Mouse (Mus musculus): ENCODE results near the gene Sorbs1. TPM values are rescaled to one million over a fixed set of nuclear protein-coding genes. Genes with fewer than 3 reads are reported as not detected.
A peak's percentile ranks its signal among the peaks of the same experiment; 100 is the strongest.

Sorbs1 gene
- polyA plus RNA-seq, 1 experiment from 2014 or later, result 98.8 TPM

DNA sequence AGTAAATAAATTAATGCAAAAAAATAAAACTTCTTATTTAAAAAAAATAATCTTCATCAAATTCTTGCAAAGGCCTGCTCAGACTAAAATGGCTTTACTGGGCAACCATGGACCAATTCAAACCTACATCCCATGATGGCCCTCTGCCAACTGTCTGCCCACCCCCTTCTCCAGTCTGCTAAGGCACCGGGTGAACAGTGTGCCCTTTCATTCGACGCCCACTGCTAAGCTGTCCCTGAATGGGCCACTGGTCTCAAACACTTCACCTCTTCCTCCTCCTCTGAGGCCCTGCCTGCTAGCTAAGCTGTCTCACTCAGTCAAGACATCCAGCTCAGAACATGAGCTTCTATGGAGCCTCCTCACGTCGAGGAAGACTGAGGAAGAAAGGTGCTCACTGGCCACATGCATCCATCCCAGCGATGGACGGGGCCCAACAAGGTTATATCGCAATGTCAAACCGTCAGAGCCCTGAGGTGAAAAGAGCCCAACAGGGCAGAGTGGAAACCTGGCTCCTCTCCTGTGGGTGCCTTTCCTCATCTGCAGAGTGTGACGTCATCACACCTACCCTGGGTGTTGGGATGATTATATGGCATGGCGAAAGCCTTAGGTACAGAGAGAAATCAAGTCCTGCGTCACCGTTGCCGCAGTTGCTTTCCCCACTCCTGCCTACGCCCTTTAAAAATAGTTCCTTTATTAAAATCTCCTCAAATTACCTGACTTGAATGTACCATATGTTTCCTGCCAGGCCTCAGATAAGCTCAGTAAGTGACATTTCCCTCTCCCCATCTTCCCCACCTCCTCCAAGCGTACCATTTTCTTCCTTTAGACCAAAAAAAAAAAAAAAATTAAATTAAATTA lies 87.2 kb downstream of the Sorbs1 start:
- no peaks in the 10 kb centered on the region for H3K36me3 ChIP-seq (replicated peaks; ENCODE audit: control insufficient read depth, insufficient read depth)
- no peaks in the 10 kb centered on the region for H3K9me3 ChIP-seq (ENCODE audit: control insufficient read depth, low read length)
- DNase-seq (ENCODE audit: low spot score) (no peak), ATAC-seq (ENCODE audit: low FRiP score) (peak; percentile 70; the same call in 1 of the 2 replicates)
- H3K27ac ChIP-seq, result peak overlapping the region; percentile 33
- no peaks in the 10 kb centered on the region; the same call in 1 of the 2 replicates for H3K4me1 ChIP-seq (replicated peaks; ENCODE audit: control insufficient read depth, insufficient read depth, low read length)
- 79% methylated on average over 16 of the region's 16 CpGs for WGBS
- no peak overlapping the region for H3K4me3 ChIP-seq (replicated peaks; ENCODE audit: low read length)
- H3K4me2 ChIP-seq (replicated peaks), result no peak overlapping the region
- H3K27me3 ChIP-seq (ENCODE audit: control insufficient read depth, insufficient read depth, low read length), result no peaks in the 10 kb centered on the region
- no peak overlapping the region for H3K9ac ChIP-seq

DNA sequence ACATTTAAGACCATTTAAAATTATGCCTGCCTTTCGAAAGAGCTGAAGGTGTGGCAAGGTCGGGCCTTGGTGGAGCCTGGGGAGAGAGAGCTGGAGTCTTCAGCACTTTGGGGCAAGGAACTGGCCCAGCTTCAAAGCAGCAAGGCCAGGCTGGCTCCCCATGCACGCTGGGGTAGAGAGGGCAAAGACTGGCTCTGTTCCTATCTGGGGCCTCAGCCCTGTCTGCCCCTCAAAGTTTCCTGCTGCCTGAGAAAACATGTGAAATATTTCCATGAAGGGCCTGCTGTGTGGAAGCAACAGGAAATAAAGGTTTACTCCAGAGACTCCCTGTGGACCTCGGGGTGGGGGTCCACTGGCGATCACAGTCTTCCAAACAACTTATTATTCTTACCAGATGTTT lies 88.3 kb downstream of the Sorbs1 start:
- Histone ChIP-seq H3K9me3 (ENCODE audit: control insufficient read depth, low read length) (no peaks in the 10 kb centered on the region), H3K9ac (no peak overlapping the region), H3K36me3 (replicated peaks; ENCODE audit: control insufficient read depth, insufficient read depth) (no peaks in the 10 kb centered on the region), H3K27ac (peak overlapping the region; percentile 33; the same call in 1 of the 2 replicates), H3K4me3 (replicated peaks; ENCODE audit: low read length) (no peak overlapping the region), H3K4me2 (replicated peaks) (no peak overlapping the region), H3K27me3 (ENCODE audit: control insufficient read depth, insufficient read depth, low read length) (no peaks in the 10 kb centered on the region), H3K4me1 (replicated peaks; ENCODE audit: control insufficient read depth, insufficient read depth, low read length) (peaks cover 6% of the 10 kb centered on the region; the same call in 1 of the 2 replicates)
- ATAC-seq (ENCODE audit: low FRiP score) (no peak), DNase-seq (ENCODE audit: low spot score) (no peak)
- 57% methylated on average over 5 of the region's 5 CpGs for WGBS

- no peaks in the 10 kb centered on the region for H3K27me3 ChIP-seq (ENCODE audit: control insufficient read depth, insufficient read depth, low read length)
- 35% methylated on average over 7 of the region's 7 CpGs for WGBS
- ATAC-seq (ENCODE audit: low FRiP score) (no peak), DNase-seq (ENCODE audit: low spot score) (no peak)
- H3K9me3 ChIP-seq (ENCODE audit: control insufficient read depth, low read length), result no peaks in the 10 kb centered on the region
- no peak overlapping the region for H3K4me2 ChIP-seq (replicated peaks)
- peak overlapping the region; percentile 21; the same call in 1 of the 2 replicates for H3K27ac ChIP-seq
- peaks cover 6% of the 10 kb centered on the region; the same call in 1 of the 2 replicates for H3K4me1 ChIP-seq (replicated peaks; ENCODE audit: control insufficient read depth, insufficient read depth, low read length)
- no peak overlapping the region for H3K4me3 ChIP-seq (replicated peaks; ENCODE audit: low read length)
- H3K9ac ChIP-seq, result no peak overlapping the region
- H3K36me3 ChIP-seq (replicated peaks; ENCODE audit: control insufficient read depth, insufficient read depth), result no peaks in the 10 kb centered on the region
Measured at GRCm38 (mm10) chr19:40421037-40421436, 92.5 kb downstream of the Sorbs1 start.

- Histone ChIP-seq H3K36me3 (replicated peaks; ENCODE audit: control insufficient read depth, insufficient read depth) (no peaks in the 10 kb centered on the region), H3K27ac (no peak overlapping the region), H3K27me3 (ENCODE audit: control insufficient read depth, insufficient read depth, low read length) (no peaks in the 10 kb centered on the region), H3K9ac (no peak overlapping the region), H3K9me3 (ENCODE audit: control insufficient read depth, low read length) (no peaks in the 10 kb centered on the region), H3K4me1 (replicated peaks; ENCODE audit: control insufficient read depth, insufficient read depth, low read length) (0 out of 2 replicates have a peak, but pooled peaks cover 6% of the 10 kb centered on the region), H3K4me2 (replicated peaks) (no peak overlapping the region), H3K4me3 (replicated peaks; ENCODE audit: low read length) (no peak overlapping the region)
- ATAC-seq (ENCODE audit: low FRiP score) (no peak), DNase-seq (ENCODE audit: low spot score) (no peak)
- WGBS, result 79% methylated on average over 7 of the region's 7 CpGs
Measured at GRCm38 (mm10) chr19:40419315-40419714, 94.3 kb downstream of the Sorbs1 start.

DNA sequence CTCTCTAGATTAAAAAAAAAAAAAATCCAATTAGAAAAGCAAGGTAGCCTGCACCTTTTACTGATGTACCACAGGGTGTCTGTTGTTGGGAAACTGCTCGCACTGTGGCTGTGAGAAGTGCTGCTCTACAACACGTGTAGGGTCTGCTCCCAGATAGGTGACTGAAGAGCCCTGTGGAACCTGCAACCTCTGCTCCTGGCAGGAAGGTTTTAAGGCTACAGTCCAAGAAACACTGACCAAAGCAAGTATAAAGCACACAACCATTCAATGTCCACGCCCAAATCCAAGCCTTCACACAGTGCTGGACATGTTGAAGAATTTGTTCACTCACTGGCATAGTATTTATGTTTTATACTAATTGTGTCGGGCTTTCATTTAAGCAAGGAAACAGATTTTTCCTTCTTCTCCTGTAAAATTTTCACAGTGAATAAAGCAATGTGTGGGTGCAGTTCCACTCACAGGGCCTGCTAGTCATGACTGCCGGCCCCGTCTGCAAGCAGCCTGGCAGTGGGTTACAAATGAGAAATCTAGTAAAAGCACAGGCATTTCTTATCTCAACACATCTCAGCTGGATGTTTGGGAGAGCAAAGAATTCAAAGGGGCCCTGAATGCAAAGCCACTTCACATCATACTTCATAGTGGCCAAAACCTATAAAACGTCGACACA lies 96.3 kb downstream of the Sorbs1 start:
- DNase-seq (ENCODE audit: low spot score) (no peak), ATAC-seq (ENCODE audit: low FRiP score) (no peak)

DNA sequence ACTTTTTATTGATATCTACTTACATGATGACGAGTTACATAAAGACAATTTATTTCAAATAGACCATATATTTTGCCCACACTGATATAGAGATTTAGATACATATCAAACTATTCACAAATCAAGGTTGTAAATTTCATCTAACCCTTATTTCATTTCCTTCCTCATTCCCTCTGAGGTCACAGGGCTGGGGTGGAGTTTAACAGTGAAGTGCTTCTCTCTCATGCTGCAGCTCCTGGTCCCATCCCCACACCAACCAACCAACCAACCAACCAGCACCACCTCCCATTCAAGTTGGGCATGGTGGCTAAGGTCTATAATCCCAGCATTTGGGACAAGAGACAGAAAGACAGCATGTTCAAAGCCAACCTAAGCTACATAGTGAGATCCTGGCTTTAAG lies 97.9 kb downstream of the Sorbs1 start:
- no peak for DNase-seq (ENCODE audit: low spot score)
- no peak for ATAC-seq (ENCODE audit: low FRiP score)

More for the DNA sequence above, 96.3 kb downstream of the Sorbs1 start:
- no peak overlapping the region for H3K4me3 ChIP-seq (replicated peaks; ENCODE audit: low read length)
- 0 out of 2 replicates have a peak, but pooled peaks cover 6% of the 10 kb centered on the region for H3K4me1 ChIP-seq (replicated peaks; ENCODE audit: control insufficient read depth, insufficient read depth, low read length)
- no peak overlapping the region for H3K4me2 ChIP-seq (replicated peaks)
- H3K27me3 ChIP-seq (ENCODE audit: control insufficient read depth, insufficient read depth, low read length), result no peaks in the 10 kb centered on the region
- H3K36me3 ChIP-seq (replicated peaks; ENCODE audit: control insufficient read depth, insufficient read depth), result no peaks in the 10 kb centered on the region
- H3K27ac ChIP-seq, result no peak overlapping the region
- no peaks in the 10 kb centered on the region for H3K9me3 ChIP-seq (ENCODE audit: control insufficient read depth, low read length)
- WGBS, result 78% methylated on average over 8 of the region's 8 CpGs
- no peak overlapping the region for H3K9ac ChIP-seq

GRCm38 (mm10) chr19:40414798-40415475 lies 98.6 kb downstream of the Sorbs1 start:
- 64% methylated on average over 11 of the region's 11 CpGs for WGBS
- H3K27me3 ChIP-seq (ENCODE audit: control insufficient read depth, insufficient read depth, low read length), result no peaks in the 10 kb centered on the region
- no peak for DNase-seq (ENCODE audit: low spot score)
- no peak overlapping the region for H3K4me2 ChIP-seq (replicated peaks)
- H3K9ac ChIP-seq, result no peak overlapping the region
- H3K27ac ChIP-seq, result peak overlapping the region; percentile 10
- H3K9me3 ChIP-seq (ENCODE audit: control insufficient read depth, low read length), result no peaks in the 10 kb centered on the region
- H3K4me3 ChIP-seq (replicated peaks; ENCODE audit: low read length), result no peak overlapping the region
- H3K4me1 ChIP-seq (replicated peaks; ENCODE audit: control insufficient read depth, insufficient read depth, low read length), result peaks cover 18% of the 10 kb centered on the region
- no peak for ATAC-seq (ENCODE audit: low FRiP score)
- no peaks in the 10 kb centered on the region for H3K36me3 ChIP-seq (replicated peaks; ENCODE audit: control insufficient read depth, insufficient read depth)

More for the DNA sequence above, 97.9 kb downstream of the Sorbs1 start:
- Histone ChIP-seq H3K4me2 (replicated peaks) (no peak overlapping the region), H3K27ac (no peak overlapping the region), H3K36me3 (replicated peaks; ENCODE audit: control insufficient read depth, insufficient read depth) (no peaks in the 10 kb centered on the region), H3K4me1 (replicated peaks; ENCODE audit: control insufficient read depth, insufficient read depth, low read length) (peaks cover 13% of the 10 kb centered on the region), H3K9me3 (ENCODE audit: control insufficient read depth, low read length) (no peaks in the 10 kb centered on the region), H3K27me3 (ENCODE audit: control insufficient read depth, insufficient read depth, low read length) (no peaks in the 10 kb centered on the region), H3K4me3 (replicated peaks; ENCODE audit: low read length) (no peak overlapping the region), H3K9ac (no peak overlapping the region)
- whole genome bisulfite sequencing, result 97% methylated on average over 1 of the region's 1 CpGs

GRCm38 (mm10) chr19:40414386-40414785 lies 99.2 kb downstream of the Sorbs1 start:
- ATAC-seq (ENCODE audit: low FRiP score) (no peak), DNase-seq (ENCODE audit: low spot score) (no peak)
- peak overlapping the region; percentile 38; the same call in 1 of the 2 replicates for H3K27ac ChIP-seq
- WGBS, result 79% methylated on average over 6 of the region's 6 CpGs
- H3K4me1 ChIP-seq (replicated peaks; ENCODE audit: control insufficient read depth, insufficient read depth, low read length), result peaks cover 19% of the 10 kb centered on the region
- H3K27me3 ChIP-seq (ENCODE audit: control insufficient read depth, insufficient read depth, low read length), result no peaks in the 10 kb centered on the region
- no peak overlapping the region for H3K9ac ChIP-seq
- H3K9me3 ChIP-seq (ENCODE audit: control insufficient read depth, low read length), result no peaks in the 10 kb centered on the region
- no peaks in the 10 kb centered on the region for H3K36me3 ChIP-seq (replicated peaks; ENCODE audit: control insufficient read depth, insufficient read depth)
- H3K4me3 ChIP-seq (replicated peaks; ENCODE audit: low read length), result no peak overlapping the region
- no peak overlapping the region for H3K4me2 ChIP-seq (replicated peaks)

DNA sequence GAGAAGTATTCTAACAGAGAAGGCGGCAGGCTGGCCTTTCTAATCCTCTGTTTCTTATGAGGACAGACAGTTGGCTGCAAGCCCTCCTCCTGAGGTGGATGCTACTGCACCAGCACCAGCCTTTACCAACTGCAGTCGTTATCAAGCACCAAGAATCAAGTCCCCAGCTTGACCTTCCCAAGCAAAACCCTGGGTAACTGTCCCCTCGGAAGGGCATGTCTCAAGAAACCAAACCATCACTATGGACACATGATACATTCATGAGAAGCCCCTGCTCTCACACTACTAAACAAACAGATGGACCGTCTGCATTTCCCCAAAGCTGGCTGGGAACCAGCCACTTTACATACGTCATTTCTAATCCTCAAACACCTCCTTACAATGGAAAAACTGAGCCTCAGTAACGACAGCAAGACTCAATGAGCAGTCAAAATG lies 102.2 kb downstream of the Sorbs1 start:
- Histone ChIP-seq H3K4me3 (replicated peaks; ENCODE audit: low read length) (no peak overlapping the region), H3K4me1 (replicated peaks; ENCODE audit: control insufficient read depth, insufficient read depth, low read length) (peaks cover 19% of the 10 kb centered on the region), H3K9me3 (ENCODE audit: control insufficient read depth, low read length) (no peaks in the 10 kb centered on the region), H3K27ac (peak overlapping the region; percentile 32; the same call in 1 of the 2 replicates), H3K4me2 (replicated peaks) (no peak overlapping the region), H3K9ac (no peak overlapping the region), H3K36me3 (replicated peaks; ENCODE audit: control insufficient read depth, insufficient read depth) (no peaks in the 10 kb centered on the region), H3K27me3 (ENCODE audit: control insufficient read depth, insufficient read depth, low read length) (no peaks in the 10 kb centered on the region)
- DNase-seq (ENCODE audit: low spot score), result no peak
- 51% methylated on average over 6 of the region's 6 CpGs for WGBS
- no peak for ATAC-seq (ENCODE audit: low FRiP score)
